Mouse (Mus musculus) neural tube, embryonic 12.5 days (tissue): ENCODE data around the gene Nudt9. TPM values are rescaled to one million over a fixed set of nuclear protein-coding genes. Genes with fewer than 3 reads are reported as not detected.

Source experiments
- ATAC-seq: fragments of 200-750 bp; cut with Nextera tagmentation; 2 replicates; pipeline ENCODE4 v1.8.0; 2017; ENCODE audit warnings: low read depth, mild to moderate bottlenecking, moderate TSS enrichment, moderate library complexity; ENCODE audit not compliant: low FRiP score
- H3K27ac ChIP-seq: fragments of 300-500 bp; sonication (generic); 2 replicates; pipeline ENCODE4 v1.5.1; 2016
- H3K27me3 ChIP-seq: fragments of 300-500 bp; sonication (generic); replicated peaks from 2 replicates; pipeline ENCODE4 v1.6.1; 2016; ENCODE audit warnings: mild to moderate bottlenecking
- H3K36me3 ChIP-seq: fragments of 300-500 bp; sonication (generic); 2 replicates; pipeline ENCODE4 v1.6.1; 2016; ENCODE audit warnings: mild to moderate bottlenecking
- H3K4me1 ChIP-seq: fragments of 300-500 bp; sonication (generic); 2 replicates; pipeline ENCODE4 v1.6.1; 2016
- H3K4me2 ChIP-seq: fragments of 300-500 bp; sonication (generic); replicated peaks from 2 replicates; pipeline ENCODE4 v1.6.1; 2016; ENCODE audit warnings: mild to moderate bottlenecking
- H3K4me3 ChIP-seq: fragments of 300-500 bp; sonication (generic); 2 replicates; pipeline ENCODE4 v1.5.1; 2016
- H3K9ac ChIP-seq: fragments of 300-500 bp; sonication (generic); 2 replicates; pipeline ENCODE4 v1.6.1; 2016; ENCODE audit warnings: mild to moderate bottlenecking
- H3K9me3 ChIP-seq: fragments of 300-500 bp; sonication (generic); 2 replicates; pipeline ENCODE4 v1.6.1; 2016; ENCODE audit warnings: mild to moderate bottlenecking
- WGBS: fragments of 180-500 bp; shearing (Covaris S2); methylation state at CpG from one replicate; pipeline ENCODE4 v1.1.7; 2016; 5-methylcytosine and 5-hydroxymethylcytosine counted together
- polyA plus RNA-seq: library from polyadenylated mRNA; unstranded; fragments of >200 nt; fragmentation: Nextera tagmentation; extraction: Ambion mirVana; gene quantifications from 2 replicates; pipeline ENCODE4 v1.2.1, GENCODE M21; 2016

The Nudt9 gene
- polyA plus RNA-seq, 1 experiment from 2014 or later: 81.7 TPM

GRCm38 (mm10) chr5:104096078-104096938 is 50.2 kb downstream of the Nudt9 start:
- H3K27ac ChIP-seq: no peak overlapping the region
- peaks cover 5% of the 10 kb centered on the region for H3K4me1 ChIP-seq
- peaks cover 6% of the 10 kb centered on the region; the same call in 1 of the 2 replicates for H3K36me3 ChIP-seq
- H3K9me3 ChIP-seq: no peaks in the 10 kb centered on the region
- no peak for ATAC-seq
- WGBS: 84% methylated on average over 16 of the region's 16 CpGs
- no peaks in the 10 kb centered on the region for H3K27me3 ChIP-seq
- no peak overlapping the region for H3K4me3 ChIP-seq
- no peak overlapping the region for H3K9ac ChIP-seq
- H3K4me2 ChIP-seq: no peak overlapping the region

GRCm38 (mm10) chr5:104101678-104102531 is 55.8 kb downstream of the Nudt9 start:
- Histone ChIP-seq H3K4me1 (peaks cover 33% of the 10 kb centered on the region), H3K9ac (no peak overlapping the region), H3K27me3 (no peaks in the 10 kb centered on the region), H3K27ac (peak overlapping the region; percentile 34), H3K4me2 (0 out of 2 replicates have a peak overlapping the region, but pooled peaks have one; percentile 20), H3K4me3 (no peak overlapping the region), H3K36me3 (no peaks in the 10 kb centered on the region), H3K9me3 (no peaks in the 10 kb centered on the region)
- 13% methylated on average over 10 of the region's 10 CpGs for WGBS
- peak; percentile 73 for ATAC-seq

GRCm38 (mm10) chr5:104103171-104103570 is 57.1 kb downstream of the Nudt9 start:
- Histone ChIP-seq H3K4me3 (no peak overlapping the region), H3K9me3 (no peaks in the 10 kb centered on the region), H3K27ac (no peak overlapping the region), H3K4me2 (no peak overlapping the region), H3K4me1 (peaks cover 39% of the 10 kb centered on the region), H3K36me3 (no peaks in the 10 kb centered on the region), H3K9ac (no peak overlapping the region), H3K27me3 (no peaks in the 10 kb centered on the region)
- ATAC-seq: no peak
- 64% methylated on average over 4 of the region's 4 CpGs for WGBS

GRCm38 (mm10) chr5:104104111-104104510 is 58.0 kb downstream of the Nudt9 start:
- no peak for ATAC-seq
- H3K4me1 ChIP-seq: peaks cover 49% of the 10 kb centered on the region
- no peaks in the 10 kb centered on the region for H3K27me3 ChIP-seq
- no peak overlapping the region for H3K4me2 ChIP-seq
- H3K4me3 ChIP-seq: no peak overlapping the region
- H3K36me3 ChIP-seq: no peaks in the 10 kb centered on the region
- H3K27ac ChIP-seq: no peak overlapping the region
- no peaks in the 10 kb centered on the region for H3K9me3 ChIP-seq
- no peak overlapping the region for H3K9ac ChIP-seq
- 33% methylated on average over 2 of the region's 2 CpGs for WGBS

- Histone ChIP-seq H3K4me1 (peaks cover 62% of the 10 kb centered on the region), H3K4me3 (no peak overlapping the region), H3K9ac (no peak overlapping the region), H3K27ac (peak overlapping the region; percentile 60), H3K27me3 (no peaks in the 10 kb centered on the region), H3K9me3 (no peaks in the 10 kb centered on the region), H3K36me3 (no peaks in the 10 kb centered on the region), H3K4me2 (peak overlapping the region; percentile 51)
- ATAC-seq: peak; percentile 70
- WGBS: 32% methylated on average over 11 of the region's 11 CpGs
Observed at GRCm38 (mm10) chr5:104108127-104108875, 62.2 kb downstream of the Nudt9 start.

GRCm38 (mm10) chr5:104108879-104109369 is 62.8 kb downstream of the Nudt9 start:
- peak; percentile 64 for ATAC-seq
- no peaks in the 10 kb centered on the region for H3K27me3 ChIP-seq
- 12% methylated on average over 18 of the region's 18 CpGs for WGBS
- H3K27ac ChIP-seq: peak overlapping the region; percentile 60
- no peak overlapping the region for H3K9ac ChIP-seq
- H3K4me1 ChIP-seq: peaks cover 66% of the 10 kb centered on the region
- H3K4me3 ChIP-seq: no peak overlapping the region
- no peaks in the 10 kb centered on the region for H3K9me3 ChIP-seq
- no peaks in the 10 kb centered on the region for H3K36me3 ChIP-seq
- peak overlapping the region; percentile 51 for H3K4me2 ChIP-seq

- peak overlapping the region; percentile 60; the same call in 1 of the 2 replicates for H3K27ac ChIP-seq
- 13% methylated on average over 3 of the region's 3 CpGs for WGBS
- H3K4me2 ChIP-seq: peak overlapping the region; percentile 51
- no peak overlapping the region for H3K9ac ChIP-seq
- peak; percentile 57 for ATAC-seq
- no peaks in the 10 kb centered on the region for H3K9me3 ChIP-seq
- peaks cover 69% of the 10 kb centered on the region for H3K4me1 ChIP-seq
- no peaks in the 10 kb centered on the region for H3K36me3 ChIP-seq
- H3K27me3 ChIP-seq: no peaks in the 10 kb centered on the region
- H3K4me3 ChIP-seq: no peak overlapping the region
Observed at GRCm38 (mm10) chr5:104109516-104109915, 63.4 kb downstream of the Nudt9 start.

GRCm38 (mm10) chr5:104110171-104110920 is 64.2 kb downstream of the Nudt9 start:
- peaks cover 75% of the 10 kb centered on the region for H3K4me1 ChIP-seq
- H3K9ac ChIP-seq: no peak overlapping the region
- peak; percentile 77 for ATAC-seq
- peak overlapping the region; percentile 54 for H3K4me2 ChIP-seq
- H3K27ac ChIP-seq: peak overlapping the region; percentile 67
- H3K9me3 ChIP-seq: no peaks in the 10 kb centered on the region
- H3K4me3 ChIP-seq: no peak overlapping the region
- H3K27me3 ChIP-seq: no peaks in the 10 kb centered on the region
- WGBS: 4% methylated on average over 9 of the region's 9 CpGs
- no peaks in the 10 kb centered on the region for H3K36me3 ChIP-seq

- 2% methylated on average over 9 of the region's 9 CpGs for whole genome bisulfite sequencing
- no peak overlapping the region for H3K4me3 ChIP-seq
- H3K9me3 ChIP-seq: no peaks in the 10 kb centered on the region
- peak overlapping the region; percentile 54 for H3K4me2 ChIP-seq
- ATAC-seq: no peak
- no peaks in the 10 kb centered on the region for H3K36me3 ChIP-seq
- no peak overlapping the region for H3K9ac ChIP-seq
- H3K4me1 ChIP-seq: peaks cover 71% of the 10 kb centered on the region
- H3K27ac ChIP-seq: no peak overlapping the region
- no peaks in the 10 kb centered on the region for H3K27me3 ChIP-seq
Observed at GRCm38 (mm10) chr5:104112016-104112415, 65.9 kb downstream of the Nudt9 start.

GRCm38 (mm10) chr5:104112511-104112910 is 66.4 kb downstream of the Nudt9 start:
- peak overlapping the region; percentile 45; the same call in 1 of the 2 replicates for H3K9ac ChIP-seq
- H3K9me3 ChIP-seq: no peaks in the 10 kb centered on the region

More at GRCm38 (mm10) chr5:104112511-104112910, 66.4 kb downstream of the Nudt9 start:
- Histone ChIP-seq H3K36me3 (no peaks in the 10 kb centered on the region), H3K27ac (peak overlapping the region; percentile 58; the same call in 1 of the 2 replicates), H3K4me3 (0 out of 2 replicates have a peak overlapping the region, but pooled peaks have one; percentile 7), H3K27me3 (no peaks in the 10 kb centered on the region), H3K4me1 (peaks cover 70% of the 10 kb centered on the region), H3K4me2 (peak overlapping the region; percentile 54)
- no peak for ATAC-seq
- 2% methylated on average over 5 of the region's 5 CpGs for WGBS
